Mouse (Mus musculus) embryonic stem cell, embryonic (primary cell): ENCODE results near the gene Unc79.

Experiments used
- CTCF ChIA-PET, 4 experiments: fragments of 300-600 bp in 2 of 4; fragments of 350-600 bp in 2 of 4; sonication (Branson Sonifier 250); formaldehyde crosslinking; loops; one replicate each; lab custom pipeline; 2022; ENCODE audit warnings: inconsistent platforms in 2 of 4; lab: Charles Lee
- POLR2A ChIA-PET, 4 experiments: fragments of 300-600 bp in 2 of 4; fragments of 350-600 bp in 2 of 4; sonication (Branson Sonifier 250); formaldehyde crosslinking; loops; one replicate each; lab custom pipeline; 2022; ENCODE audit warnings: antibody characterized with exemption in 4 of 4, inconsistent platforms in 1 of 4; lab: Charles Lee

Gene Unc79

GRCm38 (mm10) chr12:103091831-103092230 is 143.2 kb downstream of the Unc79 start:
- ChIA-PET POLR2A (no interaction called here), CTCF (no interaction called here)

- CTCF ChIA-PET: no interaction called here
- POLR2A ChIA-PET: no interaction called here
Observed at GRCm38 (mm10) chr12:103095160-103095559, 146.5 kb downstream of the Unc79 start.

- ChIA-PET POLR2A (interaction anchor here in 3 of 4 experiments (0.5 to 0.6 kb wide), 3 partner anchors 26 to 765 kb away, joined by 3 to 4 read pairs (median 4); no protein-coding TSS in a partner anchor), CTCF (interaction anchor here in 1 of 4 experiments (0.6 kb wide), 1 partner anchor 16 kb away, joined by 3 read pairs; no protein-coding TSS in a partner anchor)
Observed at GRCm38 (mm10) chr12:103099185-103099584, 150.5 kb downstream of the Unc79 start.

GRCm38 (mm10) chr12:103100088-103100487 is 151.4 kb downstream of the Unc79 start:
- ChIA-PET CTCF (interaction anchor here (0.7 to 1.0 kb wide), 5 partner anchors 56 to 322 kb away, joined by 3 to 4 read pairs (median 3); no protein-coding TSS in a partner anchor), POLR2A (no interaction called here)

GRCm38 (mm10) chr12:103103041-103103440 is 154.4 kb downstream of the Unc79 start:
- CTCF ChIA-PET: interaction anchor here in 2 of 4 experiments (0.6 to 1.4 kb wide), 2 partner anchors 39 to 204 kb away, joined by 3 to 8 read pairs; no protein-coding TSS in a partner anchor
- POLR2A ChIA-PET: interaction anchor here in 2 of 4 experiments (0.6 to 0.7 kb wide), 2 partner anchors 269 to 428 kb away, joined by 4 read pairs; no protein-coding TSS in a partner anchor

- ChIA-PET POLR2A (interaction anchor here in 2 of 4 experiments (0.6 to 0.7 kb wide), 2 partner anchors 268 to 428 kb away, joined by 4 read pairs; no protein-coding TSS in a partner anchor), CTCF (interaction anchor here in 3 of 4 experiments (0.5 to 1.4 kb wide), 3 partner anchors 17 to 203 kb away, joined by 3 to 8 read pairs (median 5); no protein-coding TSS in a partner anchor)
Observed at GRCm38 (mm10) chr12:103103601-103104000, 154.9 kb downstream of the Unc79 start.

- POLR2A ChIA-PET: no interaction called here
- CTCF ChIA-PET: interaction anchor here in 1 of 4 experiments (1.0 kb wide), 1 partner anchor 16 kb away, joined by 5 read pairs; no protein-coding TSS in a partner anchor
Observed at GRCm38 (mm10) chr12:103109301-103109700, 160.6 kb downstream of the Unc79 start.

- POLR2A ChIA-PET: no interaction called here
- CTCF ChIA-PET: interaction anchor here in 1 of 4 experiments (0.8 kb wide), 1 partner anchor 28 kb away, joined by 3 read pairs; no protein-coding TSS in a partner anchor
Observed at GRCm38 (mm10) chr12:103116639-103117038, 168.0 kb downstream of the Unc79 start.

- ChIA-PET POLR2A (no interaction called here), CTCF (interaction anchor here in 1 of 4 experiments (0.8 kb wide), 1 partner anchor 27 kb away, joined by 3 read pairs; no protein-coding TSS in a partner anchor)
Observed at GRCm38 (mm10) chr12:103117517-103118193, 169.0 kb downstream of the Unc79 start.

GRCm38 (mm10) chr12:103121928-103122327 is 173.3 kb downstream of the Unc79 start:
- CTCF ChIA-PET: no interaction called here
- POLR2A ChIA-PET: no interaction called here

GRCm38 (mm10) chr12:103123861-103124260 is 175.2 kb downstream of the Unc79 start:
- ChIA-PET CTCF (interaction anchor here in 1 of 4 experiments (3.0 kb wide), 1 partner anchor 19 kb away, joined by 13 read pairs; no protein-coding TSS in a partner anchor), POLR2A (interaction anchor here in 1 of 4 experiments (0.5 kb wide), 1 partner anchor 402 kb away, joined by 3 read pairs; no protein-coding TSS in a partner anchor)

GRCm38 (mm10) chr12:103128914-103129313 is 180.3 kb downstream of the Unc79 start:
- POLR2A ChIA-PET: interaction anchor here in 2 of 4 experiments (0.6 to 0.7 kb wide), 2 partner anchors 176 to 350 kb away, joined by 3 read pairs; no protein-coding TSS in a partner anchor
- CTCF ChIA-PET: interaction anchor here in 1 of 4 experiments (1.4 kb wide), 1 partner anchor 13 kb away, joined by 5 read pairs; no protein-coding TSS in a partner anchor

GRCm38 (mm10) chr12:103129395-103130248 is 181.0 kb downstream of the Unc79 start:
- ChIA-PET CTCF (interaction anchor here in 1 of 4 experiments (1.4 kb wide), 1 partner anchor 13 kb away, joined by 5 read pairs; no protein-coding TSS in a partner anchor), POLR2A (interaction anchor here in 2 of 4 experiments (0.6 to 0.7 kb wide), 3 partner anchors 51 to 350 kb away, joined by 3 read pairs; no protein-coding TSS in a partner anchor)

GRCm38 (mm10) chr12:103131419-103131818 is 182.8 kb downstream of the Unc79 start:
- ChIA-PET POLR2A (no interaction called here), CTCF (interaction anchor here in 1 of 4 experiments (1.5 kb wide), 1 partner anchor 11 kb away, joined by 3 read pairs; no protein-coding TSS in a partner anchor)

- ChIA-PET CTCF (interaction anchor here (0.6 to 4.9 kb wide), 58 partner anchors 8 to 1409 kb away, joined by 3 to 84 read pairs (median 4); partner anchors contain the start of genes Prima1 (in 2 of the 4) and Ddx24 (in 1 of the 4)), POLR2A (interaction anchor here in 3 of 4 experiments (0.7 to 2.4 kb wide), 4 partner anchors 100 to 165 kb away, joined by 3 to 7 read pairs (median 3); partner anchors contain the start of gene Prima1 (in 1 of the 3))
Observed at GRCm38 (mm10) chr12:103142550-103143010, 193.9 kb downstream of the Unc79 start.

- POLR2A ChIA-PET: interaction anchor here (0.5 to 2.4 kb wide), 8 partner anchors 11 to 662 kb away, joined by 3 to 9 read pairs (median 3); partner anchors contain the start of genes Prima1 (in 3 of the 4), Moap1 (in 1 of the 4) and Tmem251 (in 1 of the 4)
- CTCF ChIA-PET: interaction anchor here (0.5 to 4.9 kb wide), 108 partner anchors 9 to 1831 kb away, joined by 3 to 84 read pairs (median 4); partner anchors contain the start of genes Prima1 (in 3 of the 4), Ddx24 (in 1 of the 4) and Ifi27 (in 1 of the 4)
Observed at GRCm38 (mm10) chr12:103143798-103144565, 195.3 kb downstream of the Unc79 start.

GRCm38 (mm10) chr12:103150247-103150646 is 201.6 kb downstream of the Unc79 start:
- POLR2A ChIA-PET: no interaction called here
- CTCF ChIA-PET: interaction anchor here in 1 of 4 experiments (1.1 kb wide), 1 partner anchor 8 kb away, joined by 4 read pairs; no protein-coding TSS in a partner anchor
